Mouse (Mus musculus) left cerebral cortex, adult 11 months (tissue): ENCODE results near the gene Irx1.

Source experiments
- DNase-seq: peaks from one replicate; pipeline ENCODE4 v3.0.0; 2022; ENCODE audit warnings: low spot score

Gene Irx1

GRCm38 (mm10) chr13:71910361-71910760 is 53.2 kb downstream of the Irx1 start:
- no peak for DNase-seq
